Mouse (Mus musculus): ENCODE measurements around the gene Miox.
A peak's percentile ranks its signal among the peaks of the same experiment; 100 is the strongest.

The Miox gene

GRCm38 (mm10) chr15:89316146-89316545 is 18.1 kb upstream of the Miox start:
- peak; percentile 61 for DNase-seq (ENCODE audit: low read depth)

GRCm38 (mm10) chr15:89321264-89321663 is 12.9 kb upstream of the Miox start:
- DNase-seq (ENCODE audit: low read depth) = no peak

GRCm38 (mm10) chr15:89322670-89323522 is 11.3 kb upstream of the Miox start, which contains the start of gene Adm2:
Gene Adm2, plus strand, starts transcription at chr15:89322720.
- no peak for DNase-seq (ENCODE audit: low read depth)

GRCm38 (mm10) chr15:89323656-89324055 is 10.5 kb upstream of the Miox start:
- DNase-seq (ENCODE audit: low read depth) = no peak

GRCm38 (mm10) chr15:89326441-89326840 is 7.8 kb upstream of the Miox start:
- DNase-seq (ENCODE audit: low read depth) = no peak

- DNase-seq (ENCODE audit: low read depth) = no peak
Observed at GRCm38 (mm10) chr15:89334774-89335537, 758 bp downstream of the Miox start.

GRCm38 (mm10) chr15:89336422-89336821 is 2.2 kb downstream of the Miox start:
- DNase-seq (ENCODE audit: low read depth) = no peak

- DNase-seq (ENCODE audit: low read depth) = no peak
Observed at GRCm38 (mm10) chr15:89339696-89340095, 5.5 kb downstream of the Miox start.

GRCm38 (mm10) chr15:89340136-89340535 is 5.9 kb downstream of the Miox start:
- DNase-seq (ENCODE audit: low read depth) = no peak

- DNase-seq (ENCODE audit: low read depth) = no peak
Observed at GRCm38 (mm10) chr15:89341678-89342077, 7.5 kb downstream of the Miox start.

GRCm38 (mm10) chr15:89343325-89343724 is 9.1 kb downstream of the Miox start:
- peak; percentile 21 for DNase-seq (ENCODE audit: low read depth)

GRCm38 (mm10) chr15:89350447-89350846 is 16.2 kb downstream of the Miox start:
- DNase-seq (ENCODE audit: low read depth) = no peak

- DNase-seq (ENCODE audit: low read depth) = no peak
Observed at GRCm38 (mm10) chr15:89351302-89351701, 17.1 kb downstream of the Miox start.

- no peak for DNase-seq (ENCODE audit: low read depth)
Observed at GRCm38 (mm10) chr15:89352054-89352453, 17.9 kb downstream of the Miox start.

- DNase-seq (ENCODE audit: low read depth) = no peak
Observed at GRCm38 (mm10) chr15:89352795-89353194, 18.6 kb downstream of the Miox start.

- DNase-seq (ENCODE audit: low read depth) = no peak
Observed at GRCm38 (mm10) chr15:89353837-89354236, 19.6 kb downstream of the Miox start.

GRCm38 (mm10) chr15:89354455-89354854 is 20.3 kb downstream of the Miox start:
- DNase-seq (ENCODE audit: low read depth) = no peak

- peak; percentile 98 for DNase-seq (ENCODE audit: low read depth)
Observed at GRCm38 (mm10) chr15:89355241-89356187, 21.3 kb downstream of the Miox start, which contains the start of the genes Lmf2 and Ncaph2. Gene Lmf2, minus strand, starts transcription at chr15:89355659. Gene Ncaph2, plus strand, starts transcription at chr15:89355719.

GRCm38 (mm10) chr15:89356372-89356771 is 22.2 kb downstream of the Miox start:
- peak; percentile 67 for DNase-seq (ENCODE audit: low read depth)

GRCm38 (mm10) chr15:89358784-89359183 is 24.6 kb downstream of the Miox start:
- DNase-seq (ENCODE audit: low read depth) = no peak

GRCm38 (mm10) chr15:89363051-89363450 is 28.9 kb downstream of the Miox start:
- DNase-seq (ENCODE audit: low read depth) = no peak

- no peak for DNase-seq (ENCODE audit: low read depth)
Observed at GRCm38 (mm10) chr15:89365141-89365551, 30.9 kb downstream of the Miox start.
